Mouse (Mus musculus) embryonic facial prominence, embryonic 14.5 days (tissue): Measurements from ENCODE around the gene Nprl3. TPM values are rescaled to one million over a fixed set of nuclear protein-coding genes. Genes with fewer than 3 reads are reported as not detected.

ENCODE experiments used
- ATAC-seq: fragments of 200-750 bp; cut with Nextera tagmentation; 2 replicates; pipeline ENCODE4 v1.8.0; 2017; ENCODE audit warnings: low read depth, moderate number of reproducible peaks, moderate TSS enrichment
- DNase-seq: peaks from one replicate; pipeline ENCODE4 v3.0.0-alpha.2; 2015; ENCODE audit warnings: low spot score
- H3K27ac ChIP-seq: fragments of 300-500 bp; sonication (generic); replicated peaks from 2 replicates; pipeline ENCODE4 v1.5.1; 2014; ENCODE audit warnings: low read depth, mild to moderate bottlenecking, low read length, moderate library complexity
- H3K27me3 ChIP-seq: fragments of 300-500 bp; sonication (generic); replicated peaks from 2 replicates; pipeline ENCODE4 v1.6.1; 2014; ENCODE audit warnings: low read length; ENCODE audit not compliant: control insufficient read depth, insufficient read depth
- H3K36me3 ChIP-seq: fragments of 300-500 bp; sonication (generic); 2 replicates; pipeline ENCODE4 v1.6.1; 2014; ENCODE audit warnings: low read length, mixed read lengths; ENCODE audit not compliant: control insufficient read depth, insufficient read depth
- H3K4me1 ChIP-seq: fragments of 300-500 bp; sonication (generic); 2 replicates; pipeline ENCODE4 v1.6.1; 2014; ENCODE audit warnings: antibody characterized with exemption, low read length; ENCODE audit not compliant: control insufficient read depth, insufficient read depth
- H3K4me2 ChIP-seq: fragments of 300-500 bp; sonication (generic); 2 replicates; pipeline ENCODE4 v1.6.1; 2014; ENCODE audit warnings: low read depth, mild to moderate bottlenecking, low read length, moderate library complexity, mixed read lengths
- H3K4me3 ChIP-seq: fragments of 300-500 bp; sonication (generic); 2 replicates; pipeline ENCODE4 v1.5.1; 2014; ENCODE audit warnings: low read depth, mild to moderate bottlenecking, low read length
- H3K9ac ChIP-seq: fragments of 300-500 bp; sonication (generic); 2 replicates; pipeline ENCODE4 v1.6.1; 2014; ENCODE audit warnings: low read depth, mild to moderate bottlenecking, low read length, moderate library complexity, mixed read lengths
- H3K9me3 ChIP-seq: fragments of 300-500 bp; sonication (generic); 2 replicates; pipeline ENCODE4 v1.6.1; 2016; ENCODE audit warnings: low read length; ENCODE audit not compliant: control insufficient read depth
- WGBS: fragments of 180-500 bp; shearing (Covaris S2); extraction: QIAGEN DNeasy Blood & Tissue Kit; methylation state at CpG from one replicate; pipeline ENCODE4 v1.1.7; 2014; 5-methylcytosine and 5-hydroxymethylcytosine counted together
- polyA plus RNA-seq: library from polyadenylated mRNA; unstranded; fragments of >200 nt; fragmentation: Nextera tagmentation; extraction: Ambion mirVana; gene quantifications from 2 replicates; pipeline ENCODE4 v1.2.1, GENCODE M21; 2014

Nprl3 gene
- polyA plus RNA-seq, 1 experiment from 2014 or later, result 22.3 TPM

DNA sequence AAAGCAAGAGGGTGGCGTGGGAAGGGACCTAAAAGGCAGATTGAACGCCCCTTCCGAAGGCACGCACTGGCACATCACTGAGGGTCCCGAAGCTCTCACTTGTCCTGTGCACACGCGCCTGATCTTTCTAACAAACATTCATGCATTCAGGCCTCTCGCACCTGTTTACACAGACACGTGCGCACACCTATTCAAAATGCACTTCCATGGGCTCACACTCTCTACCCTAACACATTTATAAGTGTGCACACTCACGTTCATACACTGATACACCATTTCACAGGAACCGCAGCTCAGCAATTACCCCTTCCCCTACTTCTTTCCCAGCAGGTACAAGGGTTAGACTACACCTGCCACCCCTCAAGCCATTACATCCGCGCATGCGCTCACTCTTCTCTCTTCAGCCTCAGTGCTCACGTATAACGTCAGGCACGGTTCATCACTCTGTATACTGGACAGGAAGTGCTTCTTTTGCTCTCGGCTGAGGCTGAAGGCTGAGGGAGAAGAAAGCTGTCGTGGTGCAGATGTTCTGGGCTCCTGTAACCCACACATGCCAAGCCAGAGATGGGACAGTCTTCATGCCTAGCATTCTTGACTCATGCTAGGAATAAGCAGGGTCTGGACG lies 44.8 kb downstream of the Nprl3 start:
- Histone ChIP-seq H3K27ac (peak overlapping the region; percentile 92; the same call in 1 of the 2 replicates), H3K4me1 (peaks cover 52% of the 10 kb centered on the region), H3K9ac (peak overlapping the region; percentile 91), H3K36me3 (no peaks in the 10 kb centered on the region), H3K27me3 (no peaks in the 10 kb centered on the region), H3K4me2 (peak overlapping the region; percentile 84), H3K9me3 (no peaks in the 10 kb centered on the region), H3K4me3 (peak overlapping the region; percentile 91)
- no peak for ATAC-seq
- peak; percentile 42 for DNase-seq
- WGBS, result 6% methylated on average over 21 of the region's 21 CpGs

- peak within 1 kb of the TSS; percentile 92 for H3K27ac ChIP-seq
- H3K9ac ChIP-seq, result peak within 1 kb of the TSS; percentile 91
- peak within 1 kb of the TSS; percentile 84 for H3K4me2 ChIP-seq
- H3K4me1 ChIP-seq, result peaks cover 47% of the 10 kb centered on the region
- H3K4me3 ChIP-seq, result peak within 1 kb of the TSS; percentile 91
- no peaks in the 10 kb centered on the region for H3K36me3 ChIP-seq
- WGBS, result under 1% methylated on average over 24 of the region's 72 CpGs
- ATAC-seq (peak; percentile 62), DNase-seq (peak; percentile 81)
- no peaks in the 10 kb centered on the region for H3K27me3 ChIP-seq
- H3K9me3 ChIP-seq, result no peaks in the 10 kb centered on the region
Observed at GRCm38 (mm10) chr11:32221951-32222409, 45.5 kb downstream of the Nprl3 start, which contains the start of gene Rhbdf1. Rhbdf1 (minus strand) TSS chr11:32222300.

DNA sequence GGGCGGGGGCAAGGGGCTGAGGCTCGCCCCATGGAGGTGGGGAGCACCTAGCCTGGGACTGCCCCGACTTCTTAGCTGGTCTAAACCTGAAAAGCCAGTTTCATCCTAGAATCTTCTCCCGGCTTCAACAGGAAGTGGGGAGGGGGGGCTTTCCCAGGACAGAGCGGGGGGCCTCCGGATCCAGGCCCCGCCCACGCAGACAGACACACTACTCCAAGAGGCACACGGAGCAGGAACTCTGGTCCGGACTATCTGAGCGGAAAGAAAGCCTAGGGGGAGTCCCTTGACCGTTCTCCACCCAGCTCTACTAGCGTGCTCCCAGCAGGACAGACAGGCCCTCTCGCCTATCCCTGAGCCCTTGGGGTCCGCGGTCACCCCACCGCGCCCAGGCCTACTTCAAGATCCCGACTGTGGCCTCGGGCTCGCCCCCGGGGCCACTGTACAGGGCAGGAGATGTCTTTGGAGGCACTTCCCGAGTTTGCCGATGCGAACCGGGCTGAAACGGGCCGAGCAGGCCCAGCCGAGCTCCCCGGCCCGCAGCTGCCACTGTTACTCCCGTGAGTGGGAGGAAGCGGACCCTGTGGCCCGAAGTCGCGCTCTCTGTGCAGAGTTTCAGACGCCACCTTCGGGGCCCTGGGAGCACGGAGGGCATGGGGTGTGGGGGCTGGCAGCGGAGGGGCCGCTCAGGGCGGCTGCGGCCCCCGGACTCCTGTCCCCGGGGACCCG lies 46.1 kb downstream of the Nprl3 start:
- peak overlapping the region; percentile 92 for H3K27ac ChIP-seq
- peak overlapping the region; percentile 84 for H3K4me2 ChIP-seq
- under 1% methylated on average over 38 of the region's 46 CpGs for WGBS
- H3K9me3 ChIP-seq, result no peaks in the 10 kb centered on the region
- peaks cover 44% of the 10 kb centered on the region for H3K4me1 ChIP-seq
- ATAC-seq, result peak; percentile 65
- peak overlapping the region; percentile 91 for H3K9ac ChIP-seq
- DNase-seq, result peak; percentile 93
- peaks cover 3% of the 10 kb centered on the region; the same call in 1 of the 2 replicates for H3K36me3 ChIP-seq
- peak overlapping the region; percentile 91 for H3K4me3 ChIP-seq
- H3K27me3 ChIP-seq, result no peaks in the 10 kb centered on the region

DNA sequence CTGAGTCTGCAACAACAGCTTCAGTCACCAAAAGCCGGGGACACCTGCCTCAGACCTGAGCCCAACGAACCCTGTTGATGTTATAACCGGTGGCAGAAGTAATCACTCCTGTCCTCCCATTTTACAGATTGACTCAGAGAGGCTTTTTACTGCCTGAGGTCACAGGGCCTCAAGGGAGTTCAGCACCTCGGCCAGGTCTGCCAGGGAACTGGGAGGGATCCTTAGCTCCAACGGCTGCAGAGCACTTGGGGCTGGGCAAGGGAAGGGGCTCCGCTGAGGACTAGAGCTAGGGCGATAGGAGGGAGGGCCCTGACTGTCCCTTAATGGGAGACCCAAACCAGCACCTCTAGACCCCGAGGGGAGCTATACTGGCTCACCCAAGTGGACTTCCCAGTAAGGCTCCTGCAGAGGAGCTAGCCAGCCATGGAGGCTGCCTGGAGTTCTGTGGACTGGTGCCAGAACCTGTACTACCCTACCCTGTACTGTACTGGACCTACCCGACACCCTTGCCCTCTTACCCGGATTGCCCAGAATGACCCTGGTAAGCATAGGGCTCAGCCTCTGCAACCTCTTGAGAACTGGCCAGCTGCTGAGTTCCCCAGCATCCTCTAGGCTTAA lies 46.8 kb downstream of the Nprl3 start:
- DNase-seq, result no peak
- no peaks in the 10 kb centered on the region for H3K9me3 ChIP-seq
- H3K4me1 ChIP-seq, result peaks cover 40% of the 10 kb centered on the region
- no peaks in the 10 kb centered on the region for H3K27me3 ChIP-seq
- H3K36me3 ChIP-seq, result peaks cover 7% of the 10 kb centered on the region; the same call in 1 of the 2 replicates
- H3K4me2 ChIP-seq, result peak overlapping the region; percentile 84
- peak overlapping the region; percentile 91 for H3K9ac ChIP-seq
- 36% methylated on average over 9 of the region's 10 CpGs for WGBS
- peak overlapping the region; percentile 92; the same call in 1 of the 2 replicates for H3K27ac ChIP-seq
- no peak; the same call in 1 of the 2 replicates for ATAC-seq
- peak overlapping the region; percentile 91 for H3K4me3 ChIP-seq

GRCm38 (mm10) chr11:32219287-32219686 lies 48.2 kb downstream of the Nprl3 start:
- ATAC-seq (no peak), DNase-seq (no peak)
- peaks cover 21% of the 10 kb centered on the region; the same call in 1 of the 2 replicates for H3K36me3 ChIP-seq
- H3K4me2 ChIP-seq, result no peak overlapping the region
- no peak overlapping the region for H3K9ac ChIP-seq
- no peaks in the 10 kb centered on the region for H3K9me3 ChIP-seq
- H3K4me1 ChIP-seq, result peaks cover 26% of the 10 kb centered on the region
- H3K27ac ChIP-seq, result no peak overlapping the region
- H3K4me3 ChIP-seq, result no peak overlapping the region
- 85% methylated on average over 10 of the region's 10 CpGs for whole genome bisulfite sequencing
- H3K27me3 ChIP-seq, result no peaks in the 10 kb centered on the region

DNA sequence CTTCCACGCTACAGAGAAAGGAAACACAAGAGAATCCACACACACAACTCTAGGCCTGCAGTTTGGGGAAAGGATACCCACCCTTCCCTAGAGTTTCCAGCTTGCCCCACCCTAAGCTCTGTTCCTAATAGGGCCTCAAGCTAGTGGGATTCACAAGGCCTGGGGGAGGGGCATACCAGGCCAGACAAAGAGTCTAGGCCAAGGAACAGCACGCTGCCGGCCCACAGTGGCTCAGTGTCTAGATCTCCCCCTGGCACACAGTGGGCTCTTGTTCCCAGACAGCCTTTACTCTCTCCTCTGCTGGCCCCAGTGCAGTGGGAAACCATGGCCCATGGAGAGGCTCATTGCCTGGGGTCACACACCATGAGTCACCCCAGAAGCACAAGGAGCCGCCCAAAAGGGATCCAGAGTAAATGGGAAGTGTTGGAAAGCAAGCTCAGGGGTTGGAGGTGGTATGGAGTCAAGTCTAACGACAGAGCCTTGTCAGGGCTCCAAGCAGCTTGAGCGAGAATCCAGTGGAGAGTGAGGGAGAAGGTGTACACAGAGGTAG lies 48.9 kb downstream of the Nprl3 start:
- peaks cover 25% of the 10 kb centered on the region for H3K4me1 ChIP-seq
- H3K9me3 ChIP-seq, result no peaks in the 10 kb centered on the region
- no peak overlapping the region for H3K9ac ChIP-seq
- peak; percentile 65 for DNase-seq
- peaks cover 28% of the 10 kb centered on the region; the same call in 1 of the 2 replicates for H3K36me3 ChIP-seq
- H3K27ac ChIP-seq, result 0 out of 2 replicates have a peak overlapping the region, but pooled peaks have one; percentile 17
- H3K4me3 ChIP-seq, result no peak overlapping the region
- H3K27me3 ChIP-seq, result no peaks in the 10 kb centered on the region
- WGBS, result 37% methylated on average over 6 of the region's 6 CpGs
- H3K4me2 ChIP-seq, result no peak overlapping the region
- no peak for ATAC-seq

GRCm38 (mm10) chr11:32216851-32217250 lies 50.7 kb downstream of the Nprl3 start:
- Histone ChIP-seq H3K36me3 (peaks cover 46% of the 10 kb centered on the region), H3K27ac (no peak overlapping the region), H3K4me1 (peaks cover 15% of the 10 kb centered on the region), H3K9me3 (no peaks in the 10 kb centered on the region), H3K27me3 (no peaks in the 10 kb centered on the region), H3K4me2 (no peak overlapping the region), H3K9ac (no peak overlapping the region), H3K4me3 (no peak overlapping the region)
- ATAC-seq (no peak; the same call in 1 of the 2 replicates), DNase-seq (peak; percentile 82)
- WGBS, result 25% methylated on average over 8 of the region's 8 CpGs
